Mouse (Mus musculus) layer of hippocampus, adult 6 months (tissue): Measurements from ENCODE around the gene 1600012H06Rik. TPM values are rescaled to one million over a fixed set of nuclear protein-coding genes. Genes with fewer than 3 reads are reported as not detected.

ENCODE experiments used
- long read RNA-seq, 2 experiments: library from polyadenylated mRNA; unstranded; transcript quantifications; one replicate each; pipeline ENCODE4 v2.0.0; 2019 to 2020
- polyA plus RNA-seq: library from polyadenylated mRNA; unstranded; fragments of <200 nt; fragmentation: Nextera tagmentation; gene quantifications from 2 replicates; pipeline ENCODE4 v1.2.3, GENCODE M21; 2021

The 1600012H06Rik gene
- polyA plus RNA-seq, result 12.7 and 13.3 TPM in 2 replicates
- long read RNA-seq, experiment 1, transcript 1600012H06Rik-201 (2 exons, 2,506 nt), result major isoform, 15 of 34 reads
- long read RNA-seq, experiment 1, partial matches to known transcripts, result 0 of 34 reads
- long read RNA-seq, experiment 1, other reads (novel, unspliced or antisense), result 15 of 34 reads
- long read RNA-seq, experiment 2, transcript 1600012H06Rik-202 (2 exons, 2,523 nt), result minor isoform, 15 of 138 reads
- long read RNA-seq, experiment 2, transcript 1600012H06Rik-201 (2 exons, 2,506 nt), result major isoform, 49 of 138 reads
- long read RNA-seq, experiment 2, transcript 1600012H06Rik-203 (2 exons, 1,466 nt), result minor isoform, 6 of 138 reads
- long read RNA-seq, experiment 2, partial matches to known transcripts, result 0 of 138 reads
- long read RNA-seq, experiment 2, other reads (novel, unspliced or antisense), result 68 of 138 reads

GRCm38 (mm10) chr17:14943009-14943728, at the start of gene 1600012H06Rik, which contains the start of gene Wdr27:
TSS of gene 1600012H06Rik (plus strand) at chr17:14943184.
TSS of gene Wdr27 (minus strand) at chr17:14943158.

DNA sequence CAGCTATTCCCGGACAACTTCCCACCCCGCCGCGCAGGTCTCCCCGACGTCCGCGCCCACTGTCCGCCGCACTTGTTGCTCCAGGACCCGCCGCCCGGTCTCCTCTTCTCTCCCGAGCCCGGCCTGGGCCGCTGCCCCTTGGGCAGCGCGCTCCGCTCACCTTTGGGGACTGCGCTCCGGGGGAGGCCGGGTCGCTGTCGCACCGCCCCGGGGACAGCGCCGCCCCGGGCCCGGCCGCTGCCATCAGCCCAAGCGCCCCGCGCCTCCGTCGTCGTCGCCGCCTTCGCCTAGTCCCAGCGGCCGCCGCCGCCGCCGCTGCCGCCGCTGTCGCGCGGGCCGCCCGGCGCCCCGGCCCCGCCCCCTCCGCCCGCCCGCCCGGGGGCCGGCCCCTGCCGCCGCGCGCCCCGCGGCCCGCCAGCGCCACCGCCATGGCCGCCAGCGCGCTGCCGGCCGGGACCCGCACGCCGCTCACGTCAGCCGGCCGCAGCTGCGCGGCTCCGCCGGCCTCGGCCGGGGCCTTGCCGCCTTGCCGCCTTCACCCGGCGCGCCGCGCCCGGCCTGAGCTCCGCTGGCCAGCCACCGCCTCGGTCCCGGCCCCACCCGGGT, 18.1 kb downstream of the 1600012H06Rik start, which contains the start of gene Phf10:
Phf10 (minus strand) TSS at position 323 of the 606 bp plus-strand sequence.

DNA sequence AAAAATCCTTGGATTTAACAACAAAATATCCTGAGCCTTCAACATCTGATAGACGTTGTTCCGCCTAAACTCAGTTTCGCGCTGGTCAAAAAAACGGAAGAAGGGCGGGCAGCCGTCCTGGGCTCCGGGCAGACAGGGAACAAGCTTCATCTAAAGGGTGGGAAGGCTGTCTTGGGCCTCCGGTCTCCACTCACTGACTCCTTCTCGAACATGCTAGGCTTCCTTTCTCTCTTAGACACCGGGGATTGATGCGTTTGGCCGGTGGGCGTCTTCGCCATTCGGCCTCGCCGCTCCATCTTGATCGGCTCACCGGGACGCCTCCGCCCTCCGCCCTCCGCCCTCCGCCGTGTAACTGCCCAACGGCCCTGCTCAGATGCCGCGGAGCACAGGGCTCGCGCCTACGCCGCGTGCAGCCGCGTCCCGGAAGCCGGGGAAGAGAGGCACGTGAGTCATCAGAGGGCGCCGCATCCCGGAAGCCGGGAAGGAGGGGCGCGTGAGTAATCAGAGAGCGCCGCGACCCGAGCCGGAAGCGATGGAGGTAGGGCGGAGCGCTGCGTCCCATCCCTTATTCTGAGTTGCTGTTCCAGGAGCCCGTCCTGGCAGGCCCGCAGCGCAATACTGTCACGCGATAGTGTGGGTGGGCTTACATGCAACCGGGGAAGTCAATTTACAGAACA, 35.5 kb downstream of the 1600012H06Rik start, which contains the start of the genes 9030025P20Rik and Gm3417:
9030025P20Rik (plus strand) TSS at position 107 of the 677 bp plus-strand sequence.
Gm3417 (minus strand) TSS at position 429 of the 677 bp plus-strand sequence.

Other genes with a start within 250 kb of the 1600012H06Rik start
- gene Thbs2, start 248.9 kb upstream of the 1600012H06Rik start, polyA plus RNA-seq, result 1.3 and 1.6 TPM in 2 replicates
- 11.3 and 13.9 TPM in 2 replicates for gene Wdr27, start within 50 bp of the 1600012H06Rik start, polyA plus RNA-seq
- gene Phf10, start 18.1 kb downstream of the 1600012H06Rik start, polyA plus RNA-seq, result 6.2 and 6.9 TPM in 2 replicates
- gene 9030025P20Rik, start 35.3 kb downstream of the 1600012H06Rik start, polyA plus RNA-seq, result 3.7 and 3.9 TPM in 2 replicates
- gene Gm3417, start 35.6 kb downstream of the 1600012H06Rik start, polyA plus RNA-seq, result 0.95 TPM in 1 of 2 replicates, not detected in the other
- gene Gm3435, start 67.0 kb downstream of the 1600012H06Rik start, polyA plus RNA-seq, result 5.0 and 6.8 TPM in 2 replicates
- gene Ermard, start 98.0 kb downstream of the 1600012H06Rik start, polyA plus RNA-seq, result 18.1 and 18.8 TPM in 2 replicates
- 0.72 and 1.5 TPM in 2 replicates for gene Tcte3, start 98.3 kb downstream of the 1600012H06Rik start, polyA plus RNA-seq
- gene Gm3448, start 98.4 kb downstream of the 1600012H06Rik start, polyA plus RNA-seq, result 0.72 and 1.6 TPM in 2 replicates